In the genomic region with DNA sequence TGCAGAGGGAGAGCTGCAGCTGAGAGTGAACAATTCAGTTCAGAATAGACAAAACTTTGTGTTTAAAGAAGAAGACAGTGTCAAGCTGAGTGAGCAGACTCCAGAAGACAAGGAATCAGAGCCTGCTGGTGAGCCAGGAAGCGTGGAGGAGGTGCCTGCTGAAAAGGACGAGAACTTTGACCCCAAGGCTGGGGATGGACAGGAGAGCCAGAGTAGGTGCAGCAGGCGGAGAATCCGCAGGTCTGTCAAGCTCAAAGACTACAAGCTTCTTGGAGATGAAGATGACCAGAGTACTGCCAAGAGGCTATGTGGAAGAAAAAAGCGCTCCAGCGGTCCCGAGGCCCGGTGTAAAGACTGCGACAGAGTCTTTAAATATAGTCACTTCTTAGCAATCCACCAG, we compare ENCODE assay signal across 14 mouse cellular contexts. TPM values are rescaled to one million over a fixed set of nuclear protein-coding genes. Genes with fewer than 3 reads are reported as not detected.
DNase-seq lines count a peak whose midpoint lies in the region; ATAC-seq and TF ChIP-seq lines count a peak whose summit lies in the region.
"Had no signal": no experiment of that assay in that cellular context is flagged by ENCODE, and none has a peak within 500 bp of the region (broad histone marks: within the 10 kb centered on the region; RNA-seq: fewer than 3 reads in every experiment).

No protein-coding gene starts in this region.

- intact Hi-C loops in left cerebral cortex, postnatal 4 days (cut with DNase I) = no loop called here

- H3K27ac ChIP-seq in hindbrain, embryonic 11.5 days (ENCODE audit: low read depth, low read length) = no peak overlapping the region
- H3K27ac ChIP-seq in hindbrain, postnatal 0 days = no peak overlapping the region
- no peak overlapping the region for H3K27ac ChIP-seq in intestine, embryonic 15.5 days
- 0 out of 2 replicates have a peak overlapping the region, but pooled peaks have one; percentile 9 for H3K27ac ChIP-seq in liver, embryonic 15.5 days (replicated peaks)
- H3K27ac ChIP-seq: layer of hippocampus, adult 2 months had no signal

- 0 out of 2 replicates have a peak overlapping the region, but pooled peaks have one; percentile 0 for H3K4me2 ChIP-seq in hindbrain, embryonic 11.5 days (replicated peaks; ENCODE audit: low read depth, low read length)
- no peak overlapping the region for H3K4me2 ChIP-seq in hindbrain, postnatal 0 days (ENCODE audit: low read depth, low read length)
- peak overlapping the region; percentile 57 for H3K4me2 ChIP-seq in intestine, embryonic 15.5 days (replicated peaks)
- peak overlapping the region; percentile 90; the same call in 1 of the 2 replicates for H3K4me2 ChIP-seq in liver, embryonic 15.5 days

- no peak overlapping the region for H3K9ac ChIP-seq in hindbrain, embryonic 11.5 days (ENCODE audit: low read depth, low read length)
- H3K9ac ChIP-seq in hindbrain, postnatal 0 days (replicated peaks; ENCODE audit: low read length) = no peak overlapping the region
- no peak overlapping the region for H3K9ac ChIP-seq in intestine, embryonic 15.5 days
- H3K9ac ChIP-seq in liver, embryonic 15.5 days = no peak overlapping the region

- H3K36me3 ChIP-seq in hindbrain, embryonic 11.5 days (ENCODE audit: control insufficient read depth, insufficient read depth, low read length) = no peaks in the 10 kb centered on the region
- H3K36me3 ChIP-seq in hindbrain, postnatal 0 days (ENCODE audit: insufficient read depth, low read length) = peaks cover 19% of the 10 kb centered on the region; the same call in 1 of the 2 replicates
- H3K36me3 ChIP-seq in intestine, embryonic 15.5 days = 0 out of 2 replicates have a peak, but pooled peaks cover 3% of the 10 kb centered on the region
- H3K36me3 ChIP-seq in liver, embryonic 15.5 days (replicated peaks) = peaks cover 29% of the 10 kb centered on the region

- H3K9me3 ChIP-seq in hindbrain, embryonic 11.5 days (ENCODE audit: control insufficient read depth, low read length) = no peaks in the 10 kb centered on the region
- no peaks in the 10 kb centered on the region for H3K9me3 ChIP-seq in hindbrain, postnatal 0 days (ENCODE audit: low read length)
- no peaks in the 10 kb centered on the region for H3K9me3 ChIP-seq in intestine, embryonic 15.5 days
- H3K9me3 ChIP-seq in liver, embryonic 15.5 days (replicated peaks) = no peaks in the 10 kb centered on the region

- H3K4me1 ChIP-seq in hindbrain, embryonic 11.5 days (replicated peaks; ENCODE audit: control insufficient read depth, insufficient read depth, low read length) = 0 out of 2 replicates have a peak, but pooled peaks cover 2% of the 10 kb centered on the region
- H3K4me1 ChIP-seq in hindbrain, postnatal 0 days (ENCODE audit: insufficient read depth, low read length) = peaks cover 8% of the 10 kb centered on the region
- peaks cover 11% of the 10 kb centered on the region for H3K4me1 ChIP-seq in intestine, embryonic 15.5 days (replicated peaks)
- peaks cover 49% of the 10 kb centered on the region for H3K4me1 ChIP-seq in liver, embryonic 15.5 days (replicated peaks)

- H3K4me3 ChIP-seq in hindbrain, embryonic 11.5 days (ENCODE audit: low read depth, low read length) = no peak overlapping the region
- no peak overlapping the region for H3K4me3 ChIP-seq in hindbrain, postnatal 0 days (ENCODE audit: low read length)
- no peak overlapping the region for H3K4me3 ChIP-seq in intestine, embryonic 15.5 days (replicated peaks)
- no peak overlapping the region for H3K4me3 ChIP-seq in liver, embryonic 15.5 days (replicated peaks)

- TF ChIP-seq CTCF in hindbrain, postnatal 0 days (IDR thresholded peaks at IDR 0.05; ENCODE audit: low read depth) = no peak

- no peak for DNase-seq in hindbrain, embryonic 11.5 days (ENCODE audit: low spot score)
- no peak for DNase-seq in hindbrain, postnatal 0 days (ENCODE audit: low spot score)
- peak; percentile 82 for DNase-seq in kidney, adult 9 months
- DNase-seq in left cerebral cortex, postnatal 4 days = no peak
- DNase-seq in gastrocnemius, postnatal 10 days = no peak
- DNase-seq: cerebellum, postnatal 36 days; gastrocnemius, postnatal 25 days; heart, postnatal 14 days; lung, postnatal 10 days; retina, postnatal 1 day; thymus, postnatal 14 days had no signal

- 96% methylated on average over 9 of the region's 9 CpGs for WGBS in hindbrain, embryonic 11.5 days
- 94% methylated on average over 9 of the region's 9 CpGs for whole genome bisulfite sequencing in hindbrain, postnatal 0 days
- WGBS in intestine, embryonic 15.5 days = 86% methylated on average over 9 of the region's 9 CpGs
- 89% methylated on average over 9 of the region's 9 CpGs for WGBS in liver, embryonic 15.5 days (ENCODE audit: insufficient replicate concordance)

- no peak for ATAC-seq in hindbrain, embryonic 11.5 days (ENCODE audit: low FRiP score)
- no peak for ATAC-seq in hindbrain, postnatal 0 days
- ATAC-seq in intestine, embryonic 15.5 days = no peak
- ATAC-seq in liver, embryonic 15.5 days (ENCODE audit: insufficient read depth) = no peak

- H3K27me3 ChIP-seq in hindbrain, embryonic 11.5 days (ENCODE audit: control insufficient read depth, insufficient read depth, low read length) = no peaks in the 10 kb centered on the region
- no peaks in the 10 kb centered on the region for H3K27me3 ChIP-seq in hindbrain, postnatal 0 days (ENCODE audit: insufficient read depth, low read length)
- H3K27me3 ChIP-seq in intestine, embryonic 15.5 days (replicated peaks) = no peaks in the 10 kb centered on the region
- H3K27me3 ChIP-seq in liver, embryonic 15.5 days = no peaks in the 10 kb centered on the region

RNA-seq across cellular contexts. Expression of a gene that starts 1.5 kb away (rescaled TPM):
- 20.1 TPM in 2 replicates for polyA plus RNA-seq in hindbrain, embryonic 11.5 days (2014; fragmentation: Nextera tagmentation; extraction: Ambion mirVana)
- 19.8 and 21.0 TPM in 2 replicates for total RNA-seq in hindbrain, postnatal 0 days (2014; rRNA removed)
- 14.3 and 16.6 TPM in 2 replicates for polyA plus RNA-seq in hindbrain, postnatal 0 days (2015; fragmentation: Nextera tagmentation; extraction: Ambion mirVana)
- 13.3 and 14.3 TPM in 2 replicates for polyA plus RNA-seq in intestine, embryonic 15.5 days (2015; fragmentation: Nextera tagmentation; extraction: Ambion mirVana)
- polyA plus RNA-seq in liver, embryonic 15.5 days (2015; fragmentation: Nextera tagmentation; extraction: Ambion mirVana) = 4.9 and 5.1 TPM in 2 replicates
- 10 to 100 TPM; 19.2 to 20.5 TPM for total RNA-seq in left cerebral cortex, postnatal 4 days (2021)
- 1 to 10 TPM; 6.0 to 8.5 TPM for total RNA-seq in gastrocnemius, postnatal 10 days (2021)

RNA-seq across cellular contexts. Expression of a gene that starts 24.5 kb away (rescaled TPM):
- 26.6 and 28.1 TPM in 2 replicates for polyA plus RNA-seq in hindbrain, embryonic 11.5 days (2014; fragmentation: Nextera tagmentation; extraction: Ambion mirVana)
- total RNA-seq in hindbrain, postnatal 0 days (2014; rRNA removed) = 27.9 and 53.5 TPM in 2 replicates
- 22.2 and 23.6 TPM in 2 replicates for polyA plus RNA-seq in hindbrain, postnatal 0 days (2015; fragmentation: Nextera tagmentation; extraction: Ambion mirVana)
- 25.0 and 26.6 TPM in 2 replicates for polyA plus RNA-seq in intestine, embryonic 15.5 days (2015; fragmentation: Nextera tagmentation; extraction: Ambion mirVana)
- polyA plus RNA-seq in liver, embryonic 15.5 days (2015; fragmentation: Nextera tagmentation; extraction: Ambion mirVana) = 4.3 and 4.8 TPM in 2 replicates
- total RNA-seq in left cerebral cortex, postnatal 4 days (2021) = 10 to 100 TPM; 75.8 to 82.1 TPM
- total RNA-seq in gastrocnemius, postnatal 10 days (2021) = 10 to 100 TPM; 17.3 to 26.9 TPM

RNA-seq across cellular contexts. Expression of a gene that starts 38.5 kb away (rescaled TPM):
- polyA plus RNA-seq in hindbrain, embryonic 11.5 days (2014; fragmentation: Nextera tagmentation; extraction: Ambion mirVana) = 45.9 and 47.6 TPM in 2 replicates
- 48.0 and 74.5 TPM in 2 replicates for total RNA-seq in hindbrain, postnatal 0 days (2014; rRNA removed)
- polyA plus RNA-seq in hindbrain, postnatal 0 days (2015; fragmentation: Nextera tagmentation; extraction: Ambion mirVana) = 50.5 and 52.3 TPM in 2 replicates
- 50.2 and 56.2 TPM in 2 replicates for polyA plus RNA-seq in intestine, embryonic 15.5 days (2015; fragmentation: Nextera tagmentation; extraction: Ambion mirVana)
- 11.4 and 11.8 TPM in 2 replicates for polyA plus RNA-seq in liver, embryonic 15.5 days (2015; fragmentation: Nextera tagmentation; extraction: Ambion mirVana)
- total RNA-seq in left cerebral cortex, postnatal 4 days (2021) = 10 to 100 TPM; 20.1 to 21.9 TPM
- 10 to 100 TPM; 12.8 to 14.3 TPM for total RNA-seq in gastrocnemius, postnatal 10 days (2021)

RNA-seq across cellular contexts. Expression of a gene that starts 38.6 kb away (rescaled TPM):
- polyA plus RNA-seq in hindbrain, embryonic 11.5 days (2014; fragmentation: Nextera tagmentation; extraction: Ambion mirVana) = 1.3 and 1.4 TPM in 2 replicates
- 1.8 and 3.7 TPM in 2 replicates for total RNA-seq in hindbrain, postnatal 0 days (2014; rRNA removed)
- polyA plus RNA-seq in hindbrain, postnatal 0 days (2015; fragmentation: Nextera tagmentation; extraction: Ambion mirVana) = 6.5 and 7.7 TPM in 2 replicates
- polyA plus RNA-seq in intestine, embryonic 15.5 days (2015; fragmentation: Nextera tagmentation; extraction: Ambion mirVana) = 0.57 and 0.63 TPM in 2 replicates
- polyA plus RNA-seq in liver, embryonic 15.5 days (2015; fragmentation: Nextera tagmentation; extraction: Ambion mirVana) = 0.12 and 0.20 TPM in 2 replicates
- 1 to 10 TPM; 4.6 to 4.9 TPM for total RNA-seq in left cerebral cortex, postnatal 4 days (2021)
- not detected for total RNA-seq in gastrocnemius, postnatal 10 days (2021)
- total RNA-seq: gastrocnemius, postnatal 25 days had no signal
